Mouse (Mus musculus) naive thymus-derived CD4-positive, alpha-beta T cell, adult 2 months (primary cell): ENCODE data around the gene Nufip1.

Experiments used
- DNase-seq: peaks from one replicate; pipeline ENCODE4 v3.0.0-alpha.2; 2011; ENCODE audit warnings: low read depth

Nufip1 gene

GRCm38 (mm10) chr14:76110396-76111221 lies at the start of gene Nufip1, which contains the start of gene Gpalpp1:
Gene Nufip1, plus strand, starts transcription at chr14:76110891.
Gene Gpalpp1, minus strand, starts transcription at chr14:76110760.
- peak; percentile 94 for DNase-seq

- no peak for DNase-seq
Measured at GRCm38 (mm10) chr14:76067237-76067636, 43.5 kb upstream of the Nufip1 start.

- no peak for DNase-seq
Measured at GRCm38 (mm10) chr14:76068296-76068695, 42.4 kb upstream of the Nufip1 start.

- DNase-seq = no peak
Measured at GRCm38 (mm10) chr14:76069296-76069695, 41.4 kb upstream of the Nufip1 start.

GRCm38 (mm10) chr14:76072626-76073025 lies 38.1 kb upstream of the Nufip1 start:
- no peak for DNase-seq

GRCm38 (mm10) chr14:76074206-76074605 lies 36.5 kb upstream of the Nufip1 start:
- DNase-seq = no peak

GRCm38 (mm10) chr14:76075721-76076120 lies 35.0 kb upstream of the Nufip1 start:
- no peak for DNase-seq

GRCm38 (mm10) chr14:76076602-76077001 lies 34.1 kb upstream of the Nufip1 start:
- DNase-seq = no peak

GRCm38 (mm10) chr14:76077088-76077491 lies 33.6 kb upstream of the Nufip1 start:
- DNase-seq = peak; percentile 30

GRCm38 (mm10) chr14:76081451-76081850 lies 29.2 kb upstream of the Nufip1 start:
- DNase-seq = no peak

DNA sequence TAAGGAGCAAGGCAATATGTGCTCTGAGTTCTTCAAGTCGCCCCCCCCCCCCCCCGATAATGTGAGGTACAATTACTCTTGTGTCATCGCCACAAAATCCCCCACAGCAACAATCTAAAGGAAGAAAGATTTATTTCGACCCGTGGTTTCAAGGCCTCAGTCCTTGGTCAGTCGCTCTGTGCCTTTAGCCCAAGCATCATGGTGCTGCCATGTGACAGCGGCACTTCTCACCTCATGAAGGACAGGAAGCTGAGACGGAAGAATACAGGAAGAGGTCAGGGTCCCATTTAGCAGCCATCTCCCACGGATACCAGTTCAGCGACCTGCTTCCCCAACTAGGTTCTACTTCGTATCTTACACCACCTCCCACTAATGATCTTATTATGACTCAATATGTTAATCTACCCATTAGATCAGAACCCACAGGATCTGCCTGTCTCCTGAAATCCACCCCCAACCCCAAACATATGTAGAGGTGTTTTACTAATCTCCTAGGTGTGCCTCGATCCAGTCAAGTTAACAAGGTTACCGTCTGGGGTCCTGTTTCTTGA lies 28.5 kb upstream of the Nufip1 start:
- DNase-seq = no peak

- no peak for DNase-seq
Measured at GRCm38 (mm10) chr14:76084188-76084587, 26.5 kb upstream of the Nufip1 start.

GRCm38 (mm10) chr14:76097244-76097643 lies 13.4 kb upstream of the Nufip1 start:
- DNase-seq = no peak

DNA sequence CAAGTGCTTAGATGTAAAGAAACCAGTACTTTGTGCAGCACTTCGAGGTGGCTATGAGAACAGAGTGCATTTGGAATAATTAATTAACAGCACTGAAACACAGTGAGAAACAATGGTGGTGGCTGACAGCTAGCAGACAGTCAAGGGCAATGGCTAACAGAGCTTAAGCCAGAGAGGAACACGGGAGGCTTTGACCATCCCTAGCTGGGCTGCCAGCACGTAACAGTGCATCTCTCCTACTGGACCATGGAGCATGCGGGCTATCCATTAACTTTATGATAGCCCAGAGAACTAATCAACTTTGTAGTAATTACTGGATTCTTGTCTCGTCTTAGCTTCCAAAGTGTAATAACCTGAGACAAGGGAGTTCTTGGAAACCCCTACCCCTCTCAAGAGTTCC lies 12.9 kb upstream of the Nufip1 start:
- DNase-seq = no peak

- no peak for DNase-seq
Measured at GRCm38 (mm10) chr14:76099543-76099942, 11.1 kb upstream of the Nufip1 start.

- no peak for DNase-seq
Measured at GRCm38 (mm10) chr14:76115744-76116143, 5.1 kb downstream of the Nufip1 start.

- DNase-seq = peak; percentile 22
Measured at GRCm38 (mm10) chr14:76118963-76119362, 8.3 kb downstream of the Nufip1 start.

DNA sequence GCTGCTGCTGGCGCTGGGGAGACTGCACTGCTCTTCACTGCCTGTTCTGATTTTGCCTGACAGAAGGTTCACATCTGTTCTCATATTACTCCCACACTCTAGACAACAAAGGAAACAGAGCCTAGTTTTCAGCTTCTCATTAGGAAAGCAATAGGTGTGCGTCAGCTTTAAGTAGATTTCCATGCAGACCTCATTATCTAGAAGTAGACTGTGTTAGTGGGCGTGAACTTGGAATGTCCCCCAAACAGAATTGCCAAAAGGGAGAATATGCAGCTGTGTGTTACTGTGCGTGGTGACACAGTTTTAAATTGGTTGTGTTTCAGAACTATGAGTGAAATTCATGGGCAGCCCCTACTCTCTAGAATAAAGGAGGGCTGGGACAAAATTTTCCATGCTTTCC lies 9.8 kb downstream of the Nufip1 start:
- no peak for DNase-seq

- peak; percentile 52 for DNase-seq
Measured at GRCm38 (mm10) chr14:76121901-76122662, 11.4 kb downstream of the Nufip1 start.

DNA sequence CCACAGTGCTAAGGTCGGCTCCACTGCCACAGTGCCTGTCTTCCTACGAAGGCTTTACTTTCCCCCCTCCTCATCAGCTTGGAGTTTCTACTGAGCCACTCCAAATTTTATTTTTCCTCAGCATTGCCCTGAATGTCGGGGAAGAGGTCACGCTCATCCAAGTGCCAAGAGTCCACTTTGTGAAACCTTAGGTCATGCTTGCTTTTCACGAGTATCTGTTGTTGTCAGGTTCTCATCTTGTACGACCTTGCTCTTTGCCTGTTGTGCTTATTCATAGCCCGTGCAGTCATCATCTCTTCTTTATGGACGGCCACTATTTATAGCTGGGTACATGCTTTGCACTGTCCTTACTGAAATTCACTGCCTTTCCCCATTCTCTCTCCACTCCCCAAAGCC lies 12.0 kb downstream of the Nufip1 start:
- no peak for DNase-seq

GRCm38 (mm10) chr14:76127311-76127710 lies 16.6 kb downstream of the Nufip1 start:
- DNase-seq = no peak

DNA sequence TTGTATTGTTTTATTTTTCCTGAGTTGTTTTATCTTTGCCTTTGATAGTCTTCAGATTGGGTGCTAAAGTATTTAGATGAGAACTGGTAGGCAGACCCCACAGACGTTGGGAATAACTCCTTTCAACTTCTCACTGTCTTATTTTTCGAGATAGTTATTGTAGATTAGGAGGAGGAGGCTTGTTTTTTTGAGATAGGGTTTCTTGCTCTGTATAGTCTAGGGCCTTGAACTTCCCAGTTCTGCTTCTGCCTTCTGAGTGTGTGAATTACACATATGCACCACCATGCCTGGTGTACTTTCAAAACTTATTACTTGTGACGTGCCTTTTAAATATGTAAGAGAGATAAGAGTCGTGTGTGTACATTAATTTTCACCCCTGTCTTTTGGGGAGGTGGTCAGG lies 17.5 kb downstream of the Nufip1 start:
- no peak for DNase-seq

GRCm38 (mm10) chr14:76134975-76135374 lies 24.3 kb downstream of the Nufip1 start:
- DNase-seq = no peak
